Mouse (Mus musculus): Measurements from ENCODE around the gene Ndufv3.
"Not testable (repeated sequence)": the region's sequence is repeated elsewhere in the genome, so short reads cannot be mapped to it uniquely, and the experiment has no call there.

Gene Ndufv3

GRCm38 (mm10) chr17:31552601-31553000 lies 32.7 kb downstream of the Ndufv3 start:
- in situ Hi-C loops (cut with MboI, MseI), result not testable (repeated sequence)

- in situ Hi-C loops (cut with MboI, MseI), result no loop called here
These were observed 36.3 kb downstream of the Ndufv3 start for GRCm38 (mm10) chr17:31556253-31556652.

GRCm38 (mm10) chr17:31557124-31557880 lies 37.4 kb downstream of the Ndufv3 start:
- in situ Hi-C loops (cut with MboI, MseI), result no loop called here

- in situ Hi-C loops (cut with MboI, MseI), result no loop called here
These were observed 38.1 kb downstream of the Ndufv3 start for GRCm38 (mm10) chr17:31557947-31558542.

GRCm38 (mm10) chr17:31559021-31559789 lies 39.3 kb downstream of the Ndufv3 start:
- in situ Hi-C loops (cut with MboI, MseI), result no loop called here

- in situ Hi-C loops (cut with MboI, MseI), result loop anchor here (5.0 kb wide), 1 partner anchor 46 kb away; the partner anchor contains the start of gene Wdr4
These were observed 43.7 kb downstream of the Ndufv3 start for GRCm38 (mm10) chr17:31563632-31564014.

GRCm38 (mm10) chr17:31564015-31564857 lies 44.3 kb downstream of the Ndufv3 start, which contains the start of gene Pknox1:
Gene Pknox1 (plus strand): TSS chr17:31564734.
- in situ Hi-C loops (cut with MboI, MseI), result loop anchor here (5.0 kb wide), 1 partner anchor 47 kb away; the partner anchor contains the start of gene Wdr4

GRCm38 (mm10) chr17:31564858-31565140 lies 44.9 kb downstream of the Ndufv3 start:
- in situ Hi-C loops (cut with MboI, MseI), result loop anchor here (5.0 kb wide), 1 partner anchor 47 kb away; the partner anchor contains the start of gene Wdr4

- in situ Hi-C loops (cut with MboI, MseI), result no loop called here
These were observed 45.5 kb downstream of the Ndufv3 start for GRCm38 (mm10) chr17:31565141-31566056.

GRCm38 (mm10) chr17:31566276-31566675 lies 46.4 kb downstream of the Ndufv3 start:
- in situ Hi-C loops (cut with MboI, MseI), result no loop called here

GRCm38 (mm10) chr17:31569756-31570155 lies 49.8 kb downstream of the Ndufv3 start:
- in situ Hi-C loops (cut with MboI, MseI), result no loop called here

GRCm38 (mm10) chr17:31570321-31570925 lies 50.5 kb downstream of the Ndufv3 start:
- in situ Hi-C loops (cut with MboI, MseI), result no loop called here

GRCm38 (mm10) chr17:31571689-31572088 lies 51.8 kb downstream of the Ndufv3 start:
- in situ Hi-C loops (cut with MboI, MseI), result no loop called here

- in situ Hi-C loops (cut with MboI, MseI), result no loop called here
These were observed 54.7 kb downstream of the Ndufv3 start for GRCm38 (mm10) chr17:31574662-31575061.

- in situ Hi-C loops (cut with MboI, MseI), result no loop called here
These were observed 56.7 kb downstream of the Ndufv3 start for GRCm38 (mm10) chr17:31576394-31577175.

GRCm38 (mm10) chr17:31580344-31580743 lies 60.4 kb downstream of the Ndufv3 start:
- in situ Hi-C loops (cut with MboI, MseI), result loop anchor here (5.0 kb wide), 1 partner anchor 43 kb away; no protein-coding TSS in a partner anchor

All from regulatory T cell (primary cell).